Mouse (Mus musculus): Measurements from ENCODE around the gene Sertad3. TPM values are rescaled to one million over a fixed set of nuclear protein-coding genes. Genes with fewer than 3 reads are reported as not detected.

The Sertad3 gene
- polyA plus RNA-seq, 1 experiment from 2014 or later, result 24.0 TPM

- TF ChIP-seq CTCF (IDR thresholded peaks at IDR 0.05; ENCODE audit: low read depth), result peak; percentile 72
- Histone ChIP-seq H3K36me3 (ENCODE audit: control insufficient read depth, insufficient read depth) (no peaks in the 10 kb centered on the region), H3K27ac (ENCODE audit: low read depth, low read length) (no peak overlapping the region), H3K4me2 (replicated peaks; ENCODE audit: low read depth) (no peak overlapping the region), H3K4me1 (replicated peaks; ENCODE audit: control insufficient read depth, insufficient read depth, low read length) (no peaks in the 10 kb centered on the region), H3K4me3 (ENCODE audit: low read depth, low read length) (no peak overlapping the region), H3K27me3 (replicated peaks; ENCODE audit: control insufficient read depth, insufficient read depth, low read length) (peaks cover 12% of the 10 kb centered on the region), H3K9ac (ENCODE audit: low read depth, low read length) (no peak overlapping the region), H3K9me3 (ENCODE audit: control insufficient read depth) (no peaks in the 10 kb centered on the region)
- 59% methylated on average over 5 of the region's 5 CpGs for WGBS
- no peak for ATAC-seq
Observed at GRCm38 (mm10) chr7:27437544-27437943, 36.0 kb upstream of the Sertad3 start.

- Histone ChIP-seq H3K4me2 (replicated peaks; ENCODE audit: low read depth) (no peak overlapping the region), H3K27me3 (replicated peaks; ENCODE audit: control insufficient read depth, insufficient read depth, low read length) (no peaks in the 10 kb centered on the region), H3K9me3 (ENCODE audit: control insufficient read depth) (no peaks in the 10 kb centered on the region), H3K4me1 (replicated peaks; ENCODE audit: control insufficient read depth, insufficient read depth, low read length) (no peaks in the 10 kb centered on the region), H3K27ac (ENCODE audit: low read depth, low read length) (no peak overlapping the region), H3K9ac (ENCODE audit: low read depth, low read length) (no peak overlapping the region), H3K36me3 (ENCODE audit: control insufficient read depth, insufficient read depth) (no peaks in the 10 kb centered on the region), H3K4me3 (ENCODE audit: low read depth, low read length) (no peak overlapping the region)
- ATAC-seq, result no peak
- TF ChIP-seq CTCF (IDR thresholded peaks at IDR 0.05; ENCODE audit: low read depth), result peak; percentile 46
- WGBS, result 77% methylated on average over 4 of the region's 4 CpGs
Observed at GRCm38 (mm10) chr7:27440014-27440413, 33.6 kb upstream of the Sertad3 start.

- ATAC-seq, result no peak
- no peak overlapping the region for H3K27ac ChIP-seq (ENCODE audit: low read depth, low read length)
- no peak for TF ChIP-seq CTCF (IDR thresholded peaks at IDR 0.05; ENCODE audit: low read depth)
- H3K4me3 ChIP-seq (ENCODE audit: low read depth, low read length), result peak overlapping the region; percentile 48
- H3K4me1 ChIP-seq (replicated peaks; ENCODE audit: control insufficient read depth, insufficient read depth, low read length), result no peaks in the 10 kb centered on the region; the same call in 1 of the 2 replicates
- H3K9me3 ChIP-seq (ENCODE audit: control insufficient read depth), result no peaks in the 10 kb centered on the region
- peak overlapping the region; percentile 89 for H3K4me2 ChIP-seq (replicated peaks; ENCODE audit: low read depth)
- H3K9ac ChIP-seq (ENCODE audit: low read depth, low read length), result peak overlapping the region; percentile 46
- H3K27me3 ChIP-seq (replicated peaks; ENCODE audit: control insufficient read depth, insufficient read depth, low read length), result peaks cover 13% of the 10 kb centered on the region
- WGBS, result 16% methylated on average over 17 of the region's 18 CpGs
- H3K36me3 ChIP-seq (ENCODE audit: control insufficient read depth, insufficient read depth), result no peaks in the 10 kb centered on the region
Observed at GRCm38 (mm10) chr7:27446051-27446450, 27.5 kb upstream of the Sertad3 start.

- peak; percentile 9; the same call in 1 of the 2 replicates for ATAC-seq
- 10% methylated on average over 35 of the region's 53 CpGs for WGBS
- TF ChIP-seq CTCF (IDR thresholded peaks at IDR 0.05; ENCODE audit: low read depth), result no peak
- Histone ChIP-seq H3K9me3 (ENCODE audit: control insufficient read depth) (no peaks in the 10 kb centered on the region), H3K36me3 (ENCODE audit: control insufficient read depth, insufficient read depth) (no peaks in the 10 kb centered on the region), H3K4me3 (ENCODE audit: low read depth, low read length) (peak overlapping the region; percentile 48), H3K27me3 (replicated peaks; ENCODE audit: control insufficient read depth, insufficient read depth, low read length) (peaks cover 13% of the 10 kb centered on the region), H3K4me1 (replicated peaks; ENCODE audit: control insufficient read depth, insufficient read depth, low read length) (no peaks in the 10 kb centered on the region; the same call in 1 of the 2 replicates), H3K9ac (ENCODE audit: low read depth, low read length) (peak overlapping the region; percentile 46), H3K4me2 (replicated peaks; ENCODE audit: low read depth) (peak overlapping the region; percentile 92), H3K27ac (ENCODE audit: low read depth, low read length) (no peak overlapping the region)
Observed at GRCm38 (mm10) chr7:27446521-27447418, 26.8 kb upstream of the Sertad3 start.

- WGBS, result under 1% methylated on average over 54 of the region's 54 CpGs
- peaks cover 13% of the 10 kb centered on the region for H3K27me3 ChIP-seq (replicated peaks; ENCODE audit: control insufficient read depth, insufficient read depth, low read length)
- H3K4me3 ChIP-seq (ENCODE audit: low read depth, low read length), result peak within 1 kb of the TSS; percentile 61
- peak; percentile 94 for ATAC-seq
- H3K4me1 ChIP-seq (replicated peaks; ENCODE audit: control insufficient read depth, insufficient read depth, low read length), result no peaks in the 10 kb centered on the region; the same call in 1 of the 2 replicates
- peak; percentile 60 for TF ChIP-seq CTCF (IDR thresholded peaks at IDR 0.05; ENCODE audit: low read depth)
- peak within 1 kb of the TSS; percentile 60 for H3K9ac ChIP-seq (ENCODE audit: low read depth, low read length)
- H3K27ac ChIP-seq (ENCODE audit: low read depth, low read length), result peak within 1 kb of the TSS; percentile 15; the same call in 1 of the 2 replicates
- H3K36me3 ChIP-seq (ENCODE audit: control insufficient read depth, insufficient read depth), result no peaks in the 10 kb centered on the region; the same call in 1 of the 2 replicates
- H3K9me3 ChIP-seq (ENCODE audit: control insufficient read depth), result no peaks in the 10 kb centered on the region
- peak within 1 kb of the TSS; percentile 92 for H3K4me2 ChIP-seq (replicated peaks; ENCODE audit: low read depth)
Observed at GRCm38 (mm10) chr7:27447419-27448286, 25.9 kb upstream of the Sertad3 start, which contains the start of the genes Sptbn4 and Blvrb. Sptbn4 (minus strand) TSS chr7:27447686. Blvrb (plus strand) TSS chr7:27447978.
